Mouse (Mus musculus) central nervous system, embryonic 11.5 days (tissue): ENCODE measurements around the gene Mbl2. TPM values are rescaled to one million over a fixed set of nuclear protein-coding genes. Genes with fewer than 3 reads are reported as not detected.

Experiments used
- polyA plus RNA-seq: library from polyadenylated mRNA; depleted of rRNA; stranded (reverse); fragments of >200 nt; gene quantifications from 2 replicates; pipeline ENCODE4 v1.2.3, GENCODE M21; 2012; rRNA removed

Gene Mbl2
- polyA plus RNA-seq, result not detected in 2 replicates

DNA sequence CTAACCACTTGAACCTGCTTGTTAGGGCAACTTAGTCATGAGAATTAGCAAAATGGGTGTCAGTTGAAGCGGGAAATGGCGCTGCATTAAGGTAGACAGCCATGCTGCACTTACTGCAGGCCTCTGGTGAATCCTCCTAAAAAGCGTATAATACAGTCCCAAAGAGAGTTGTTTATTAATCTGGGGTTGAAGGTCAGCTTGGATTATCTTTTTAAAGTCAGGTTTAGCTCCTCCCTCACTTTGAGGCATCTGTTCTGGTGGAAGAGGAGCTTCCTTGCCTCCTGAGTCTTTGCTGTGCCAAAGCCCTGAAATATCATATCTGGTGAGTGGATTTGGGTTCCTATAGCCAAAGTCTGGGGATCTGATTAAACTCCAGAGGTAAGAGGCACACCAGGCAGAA lies at the start of gene Mbl2:
TSS of gene Mbl2 (plus strand) at position 252 of the 400 bp plus-strand sequence.

Other genes starting within 250 kb of the Mbl2 start
- not detected in 2 replicates for gene Trpd52l3, start 229.2 kb upstream of the Mbl2 start, polyA plus RNA-seq
- gene Uhrf2, start 202.4 kb upstream of the Mbl2 start, polyA plus RNA-seq, result 114 and 149 TPM in 2 replicates
- 18.0 and 27.0 TPM in 2 replicates for gene Gldc, start 57.5 kb upstream of the Mbl2 start, polyA plus RNA-seq